Mouse (Mus musculus) midbrain, postnatal 0 days (tissue): ENCODE results near the gene Gpc6. TPM values are rescaled to one million over a fixed set of nuclear protein-coding genes. Genes with fewer than 3 reads are reported as not detected.
A peak's percentile ranks its signal among the peaks of the same experiment; 100 is the strongest.

Experiments used
- ATAC-seq: fragments of 200-750 bp; cut with Nextera tagmentation; 2 replicates; pipeline ENCODE4 v1.8.0; 2017; ENCODE audit warnings: moderate number of reproducible peaks, mild to moderate bottlenecking, moderate TSS enrichment, moderate library complexity; ENCODE audit not compliant: low FRiP score
- DNase-seq: peaks from one replicate; pipeline ENCODE4 v3.0.0-alpha.2; 2015; ENCODE audit warnings: low spot score
- H3K27ac ChIP-seq: fragments of 300-500 bp; sonication (generic); 2 replicates; pipeline ENCODE4 v1.5.1; 2014; ENCODE audit warnings: low read depth, mild to moderate bottlenecking, low read length, mixed read lengths
- H3K27me3 ChIP-seq: fragments of 300-500 bp; sonication (generic); 2 replicates; pipeline ENCODE4 v1.6.1; 2014; ENCODE audit warnings: low read length, control low read depth, mixed read lengths; ENCODE audit not compliant: insufficient read depth
- H3K36me3 ChIP-seq: fragments of 300-500 bp; sonication (generic); 2 replicates; pipeline ENCODE4 v1.6.1; 2014; ENCODE audit warnings: low read length, control low read depth, mixed read lengths; ENCODE audit not compliant: insufficient read depth
- H3K4me1 ChIP-seq: fragments of 300-500 bp; sonication (generic); 2 replicates; pipeline ENCODE4 v1.6.1; 2014; ENCODE audit warnings: mild to moderate bottlenecking, control low read depth, antibody characterized with exemption, low read length, mixed read lengths; ENCODE audit not compliant: insufficient read depth
- H3K4me2 ChIP-seq: fragments of 300-500 bp; sonication (generic); 2 replicates; pipeline ENCODE4 v1.6.1; 2014; ENCODE audit warnings: low read depth, mild to moderate bottlenecking, low read length, mixed read lengths; ENCODE audit not compliant: poor library complexity, severe bottlenecking
- H3K4me3 ChIP-seq: fragments of 300-500 bp; sonication (generic); 2 replicates; pipeline ENCODE4 v1.5.1; 2014; ENCODE audit warnings: low read depth, mild to moderate bottlenecking, low read length, moderate library complexity
- H3K9ac ChIP-seq: fragments of 300-500 bp; sonication (generic); replicated peaks from 2 replicates; pipeline ENCODE4 v1.6.1; 2014; ENCODE audit warnings: mild to moderate bottlenecking, low read length, moderate library complexity, mixed read lengths; ENCODE audit not compliant: poor library complexity, severe bottlenecking
- H3K9me3 ChIP-seq: fragments of 300-500 bp; sonication (generic); 2 replicates; pipeline ENCODE4 v1.6.1; 2016; ENCODE audit warnings: low read length, control low read depth
- CTCF ChIP-seq: IDR thresholded peaks from 2 replicates; pipeline ENCODE4 v1.5.1; 2016; ENCODE audit warnings: antibody characterized with exemption, mild to moderate bottlenecking
- WGBS: fragments of 180-500 bp; shearing (Covaris S2); extraction: QIAGEN DNeasy Blood & Tissue Kit; methylation state at CpG from one replicate; pipeline ENCODE4 v1.1.7; 2014; 5-methylcytosine and 5-hydroxymethylcytosine counted together
- polyA plus RNA-seq: library from polyadenylated mRNA; unstranded; fragments of >200 nt; fragmentation: Nextera tagmentation; extraction: Ambion mirVana; gene quantifications from 2 replicates; pipeline ENCODE4 v1.2.1, GENCODE M21; 2015
- total RNA-seq: library from RNA; depleted of rRNA; stranded (reverse); fragments of >200 nt; gene quantifications from 2 replicates; pipeline ENCODE4 v1.2.3, GENCODE M21; 2014

Gene Gpc6
- total and polyA plus RNA-seq, 2 experiments from 2014 or later: 19.3 to 20.3 TPM

DNA sequence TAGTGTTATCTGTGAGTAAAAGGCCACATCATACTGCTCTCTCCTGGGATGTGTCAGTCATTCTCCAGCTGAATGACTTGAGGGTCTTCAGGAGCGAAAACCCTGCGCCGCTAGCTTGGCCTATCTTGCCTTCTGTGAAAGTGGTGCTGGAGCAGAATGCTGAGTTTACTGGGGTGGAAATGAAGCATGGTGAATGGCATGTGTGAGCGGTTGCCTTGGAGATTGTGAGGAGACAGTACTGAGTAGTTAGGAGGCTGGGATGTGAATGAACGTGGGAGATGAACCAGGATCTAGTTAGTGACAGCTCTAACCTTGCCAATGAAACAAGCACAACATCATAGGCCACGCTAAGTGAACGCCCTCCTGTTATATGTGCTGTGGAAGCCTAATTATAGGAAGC is 458.1 kb downstream of the Gpc6 start:
- H3K4me2 ChIP-seq: no peak overlapping the region
- H3K4me1 ChIP-seq: peaks cover 3% of the 10 kb centered on the region; the same call in 1 of the 2 replicates
- no peak overlapping the region for H3K9ac ChIP-seq
- no peak for ATAC-seq
- peak; percentile 55 for DNase-seq
- H3K36me3 ChIP-seq: no peaks in the 10 kb centered on the region
- H3K9me3 ChIP-seq: no peaks in the 10 kb centered on the region
- 59% methylated on average over 7 of the region's 7 CpGs for WGBS
- H3K27me3 ChIP-seq: no peaks in the 10 kb centered on the region
- no peak overlapping the region for H3K4me3 ChIP-seq
- no peak overlapping the region for H3K27ac ChIP-seq
- TF ChIP-seq CTCF: no peak

DNA sequence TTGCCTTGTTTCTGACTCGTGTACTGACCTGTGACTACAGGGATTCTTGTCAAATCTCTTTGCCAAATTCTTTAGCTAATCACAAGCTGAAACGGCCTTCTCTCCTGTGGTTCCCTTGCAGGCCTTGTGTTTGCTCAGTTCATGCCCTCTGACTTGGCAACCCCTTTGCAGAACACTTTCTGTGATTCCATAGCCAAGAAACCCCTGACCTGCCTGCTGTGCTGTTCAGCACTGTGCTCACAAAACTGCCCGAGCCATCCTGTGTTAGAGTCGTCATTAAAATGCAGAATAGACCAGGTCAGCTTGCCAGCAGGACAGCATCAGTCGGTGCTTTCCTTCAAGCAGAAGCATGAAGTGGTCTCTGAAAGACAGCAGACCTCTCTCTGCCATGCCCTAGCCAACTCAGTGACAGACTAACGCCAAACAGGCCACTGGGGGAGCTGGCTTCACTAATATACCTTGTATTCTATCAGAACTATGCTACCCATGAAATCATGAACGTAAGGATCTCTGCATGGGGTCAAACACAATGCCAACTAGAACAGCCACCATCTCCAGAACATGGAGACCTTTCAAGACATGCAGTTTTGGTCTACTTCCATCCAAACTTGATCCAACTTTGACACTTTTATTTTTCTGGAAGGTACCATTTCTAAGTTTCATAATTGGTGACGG is 459.1 kb downstream of the Gpc6 start:
- Histone ChIP-seq H3K36me3 (no peaks in the 10 kb centered on the region), H3K4me2 (no peak overlapping the region), H3K27me3 (no peaks in the 10 kb centered on the region), H3K9ac (no peak overlapping the region), H3K4me1 (peaks cover 3% of the 10 kb centered on the region; the same call in 1 of the 2 replicates), H3K27ac (no peak overlapping the region), H3K4me3 (no peak overlapping the region), H3K9me3 (no peaks in the 10 kb centered on the region)
- 42% methylated on average over 8 of the region's 8 CpGs for WGBS
- ATAC-seq (no peak), DNase-seq (peak; percentile 51)
- no peak for TF ChIP-seq CTCF

DNA sequence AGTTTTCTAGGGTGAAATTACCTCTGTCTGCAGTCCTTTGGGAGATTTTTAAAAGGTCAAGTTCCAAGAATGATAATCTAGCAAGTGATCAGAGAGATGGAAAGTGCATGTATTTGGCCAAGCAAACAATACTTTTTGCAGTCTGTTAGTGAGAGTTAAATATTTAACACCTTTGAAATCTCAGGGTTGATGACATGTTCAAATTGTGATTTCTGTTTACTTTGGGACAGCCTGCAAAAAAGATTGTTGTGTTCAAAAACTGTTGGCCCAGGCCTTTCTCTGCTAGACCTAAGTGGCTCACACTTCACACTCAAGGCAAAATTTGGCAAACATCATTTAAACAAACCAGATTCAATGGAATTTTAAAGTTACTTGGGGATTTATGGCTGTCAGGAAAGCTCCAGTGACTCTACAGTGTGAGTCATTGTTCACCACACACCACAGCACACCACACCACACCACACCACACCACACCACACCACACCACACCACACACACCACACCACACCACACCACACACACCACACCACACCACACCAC is 460.7 kb downstream of the Gpc6 start:
- Histone ChIP-seq H3K4me2 (no peak overlapping the region), H3K4me1 (peaks cover 3% of the 10 kb centered on the region; the same call in 1 of the 2 replicates), H3K9ac (no peak overlapping the region), H3K4me3 (no peak overlapping the region), H3K27me3 (no peaks in the 10 kb centered on the region), H3K27ac (no peak overlapping the region), H3K36me3 (no peaks in the 10 kb centered on the region), H3K9me3 (no peaks in the 10 kb centered on the region)
- no peak for TF ChIP-seq CTCF
- no peak for DNase-seq
- ATAC-seq: no peak

DNA sequence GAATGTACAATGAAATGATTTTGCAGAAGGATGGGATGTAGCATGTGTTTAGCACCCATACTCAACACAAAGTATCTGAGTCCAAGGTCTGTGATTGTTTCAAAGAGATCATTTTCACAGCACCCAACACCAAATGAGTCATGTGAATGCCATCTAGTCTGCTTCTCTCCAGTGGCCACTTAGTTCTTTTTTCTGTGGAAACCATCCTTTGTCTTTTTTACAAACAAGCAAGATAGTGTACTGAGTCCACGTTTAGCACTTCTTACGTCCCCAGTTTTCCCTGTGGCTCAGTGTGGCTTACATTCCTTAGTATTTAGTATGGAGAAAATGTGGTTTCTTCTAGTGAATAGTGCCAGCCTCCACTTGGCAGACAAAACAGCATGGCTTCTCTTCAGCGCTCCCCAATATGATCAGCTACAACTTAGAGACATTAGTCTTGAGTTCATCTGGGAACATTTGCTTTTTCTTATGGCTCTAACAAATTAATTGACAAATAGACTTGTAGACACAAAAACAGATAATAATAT is 465.7 kb downstream of the Gpc6 start:
- Histone ChIP-seq H3K4me2 (no peak overlapping the region), H3K27ac (no peak overlapping the region), H3K4me3 (no peak overlapping the region), H3K36me3 (no peaks in the 10 kb centered on the region), H3K9me3 (no peaks in the 10 kb centered on the region), H3K27me3 (no peaks in the 10 kb centered on the region), H3K4me1 (no peaks in the 10 kb centered on the region), H3K9ac (no peak overlapping the region)
- WGBS: 90% methylated on average over 3 of the region's 3 CpGs
- TF ChIP-seq CTCF: no peak
- ATAC-seq (no peak), DNase-seq (no peak)

DNA sequence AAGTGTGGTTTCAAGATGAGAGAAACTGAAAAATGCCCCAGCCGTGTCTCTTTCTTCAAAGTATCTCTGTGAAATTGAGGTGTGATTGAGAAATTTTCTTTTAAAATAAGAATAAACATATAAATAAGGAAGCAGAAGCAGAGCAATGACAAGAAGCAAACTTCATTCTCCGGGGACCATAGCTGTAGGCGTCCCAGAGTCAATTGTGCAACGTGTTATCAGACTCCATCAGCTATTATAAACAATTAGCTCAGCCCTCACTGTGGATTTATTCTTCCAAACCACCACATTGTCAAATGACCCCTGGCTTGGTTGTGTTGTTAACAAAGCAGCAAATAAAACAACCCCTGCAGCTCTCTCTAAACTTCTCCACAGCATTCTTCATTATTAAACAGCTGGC is 466.3 kb downstream of the Gpc6 start:
- Histone ChIP-seq H3K4me2 (no peak overlapping the region), H3K4me1 (no peaks in the 10 kb centered on the region), H3K27ac (no peak overlapping the region), H3K9ac (no peak overlapping the region), H3K36me3 (no peaks in the 10 kb centered on the region), H3K4me3 (no peak overlapping the region), H3K9me3 (no peaks in the 10 kb centered on the region), H3K27me3 (no peaks in the 10 kb centered on the region)
- DNase-seq (no peak), ATAC-seq (no peak)
- 76% methylated on average over 4 of the region's 4 CpGs for WGBS
- TF ChIP-seq CTCF: no peak

DNA sequence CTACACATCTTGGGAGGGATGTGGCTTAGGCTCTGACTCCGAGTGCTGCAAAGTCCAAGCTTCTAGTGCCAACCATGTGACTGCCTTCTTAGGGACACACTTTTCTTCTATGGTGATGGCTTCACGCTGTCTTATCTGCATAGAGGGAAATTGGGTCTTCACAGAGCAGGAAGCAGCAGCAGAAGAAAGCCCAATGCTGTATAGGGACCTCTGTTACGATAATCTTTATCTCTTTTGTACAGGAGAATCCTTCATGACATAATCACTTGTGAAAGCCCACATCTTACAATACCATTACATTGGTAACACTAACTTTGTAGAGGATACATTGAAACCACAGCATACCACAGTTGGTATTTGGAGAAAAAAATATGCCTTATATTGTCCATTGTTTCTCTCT is 472.1 kb downstream of the Gpc6 start:
- Histone ChIP-seq H3K4me2 (no peak overlapping the region), H3K36me3 (no peaks in the 10 kb centered on the region), H3K9ac (no peak overlapping the region), H3K9me3 (no peaks in the 10 kb centered on the region), H3K4me1 (no peaks in the 10 kb centered on the region), H3K4me3 (no peak overlapping the region), H3K27me3 (no peaks in the 10 kb centered on the region), H3K27ac (no peak overlapping the region)
- TF ChIP-seq CTCF: no peak
- no peak for DNase-seq
- ATAC-seq: no peak
- 80% methylated on average over 3 of the region's 3 CpGs for WGBS
